Mouse (Mus musculus) ES-Bruce4 (cell line): ENCODE measurements at regions not wholly inside any gene's neighbourhood (a gene's known extent, or its start where the extent isn't known, plus 50 kb on each side); places are given as distances from the start of the nearest gene placed in this dataset.

ENCODE experiments used
- CTCF ChIP-seq: IDR thresholded peaks from one replicate; pipeline ENCODE4 v1.8.1; 2011; ENCODE audit warnings: low read depth, low read length
- EP300 ChIP-seq: IDR thresholded peaks from 2 replicates; pipeline ENCODE4 v1.6.1; 2011; ENCODE audit warnings: low read depth, low read length; ENCODE audit not compliant: insufficient read depth

DNA sequence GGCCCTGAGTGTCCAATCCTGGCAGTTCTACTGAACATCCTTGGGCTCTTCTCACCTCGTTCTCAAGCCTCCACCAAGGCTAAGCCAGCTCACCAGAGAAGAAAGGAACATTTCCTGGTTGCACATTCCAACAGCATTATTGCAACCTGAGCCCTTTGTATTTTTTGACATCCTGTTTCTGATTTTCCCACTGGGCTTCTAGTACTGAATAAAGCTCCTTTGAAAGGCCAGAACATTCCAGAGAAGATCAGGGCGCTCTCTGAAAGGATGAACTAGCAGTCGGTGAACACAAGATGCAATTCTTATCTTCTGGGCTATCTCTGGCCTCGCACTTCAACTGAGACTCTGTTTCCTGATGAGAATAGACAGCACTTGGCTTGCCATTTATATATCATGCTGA lies 233.2 kb upstream of the Prok2 start:
- TF ChIP-seq CTCF = no peak
- TF ChIP-seq EP300 = no peak
